Mouse (Mus musculus): ENCODE measurements around the gene Nmnat2.

Nmnat2 gene

GRCm38 (mm10) chr1:153163831-153164230 lies 209.0 kb downstream of the Nmnat2 start:
- DNase-seq (ENCODE audit: low spot score in 2 of 2), result no peak

GRCm38 (mm10) chr1:153168293-153168692 lies 213.5 kb downstream of the Nmnat2 start:
- no peak for DNase-seq (ENCODE audit: low spot score in 2 of 2)
